Mouse (Mus musculus) heart, postnatal 36 days (tissue): ENCODE results near the gene Zfp36l2. TPM values are rescaled to one million over a fixed set of nuclear protein-coding genes. Genes with fewer than 3 reads are reported as not detected.
"Not testable (repeated sequence)": the region's sequence is repeated elsewhere in the genome, so short reads cannot be mapped to it uniquely, and the experiment has no call there.

Experiments used
- DNase-seq, 2 experiments: peaks; one replicate each; pipeline ENCODE4 v3.0.0; 2021 to 2022
- intact Hi-C: fragments of 180-260 bp; cut with DNase I; formaldehyde crosslinking; loops from one replicate; pipeline ENCODE4 v1.15.1; 2025
- total RNA-seq, 2 experiments: library from RNA; stranded (reverse); gene quantifications; 2 replicates each; pipeline ENCODE4 v1.2.3; 2021

The Zfp36l2 gene
- 10 to 100 TPM; 26.4 to 31.6 TPM for total RNA-seq

DNA sequence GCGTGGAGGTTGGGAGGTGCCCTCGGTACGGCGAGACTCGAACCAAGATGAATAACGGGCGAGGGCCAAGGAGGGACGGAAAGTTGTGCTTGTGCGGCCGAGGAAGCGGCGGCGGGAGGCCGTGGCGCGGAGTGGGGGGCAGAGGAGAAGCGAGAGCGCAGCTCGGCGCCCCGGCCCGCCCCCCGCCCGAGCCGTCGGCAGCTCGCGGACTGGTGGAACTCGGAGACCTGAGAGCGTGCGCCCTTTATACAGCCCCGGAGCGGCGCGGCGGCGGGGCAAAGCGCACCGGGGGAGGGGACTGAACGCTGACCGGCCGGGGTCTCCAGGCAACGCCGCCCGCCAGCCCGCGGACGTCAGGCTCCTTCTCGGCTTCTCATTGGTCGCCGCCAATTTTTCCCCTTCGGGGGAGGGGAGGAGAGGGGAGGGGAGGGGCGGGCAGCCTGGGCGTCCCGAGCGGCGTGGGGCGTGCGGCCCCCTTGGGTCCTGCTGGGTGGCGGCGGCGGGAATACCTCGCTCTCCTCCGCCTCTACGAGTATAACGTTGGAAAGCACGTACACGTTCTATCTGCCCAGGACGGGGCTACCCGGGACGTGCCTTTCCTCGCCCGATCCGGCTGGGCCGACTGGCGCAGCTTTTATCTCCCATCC lies at the start of gene Zfp36l2:
TSS of gene Zfp36l2 (minus strand) at position 221 of the 647 bp plus-strand sequence.
- intact Hi-C loops, result no loop called here
- peak; percentile 97 for DNase-seq

DNA sequence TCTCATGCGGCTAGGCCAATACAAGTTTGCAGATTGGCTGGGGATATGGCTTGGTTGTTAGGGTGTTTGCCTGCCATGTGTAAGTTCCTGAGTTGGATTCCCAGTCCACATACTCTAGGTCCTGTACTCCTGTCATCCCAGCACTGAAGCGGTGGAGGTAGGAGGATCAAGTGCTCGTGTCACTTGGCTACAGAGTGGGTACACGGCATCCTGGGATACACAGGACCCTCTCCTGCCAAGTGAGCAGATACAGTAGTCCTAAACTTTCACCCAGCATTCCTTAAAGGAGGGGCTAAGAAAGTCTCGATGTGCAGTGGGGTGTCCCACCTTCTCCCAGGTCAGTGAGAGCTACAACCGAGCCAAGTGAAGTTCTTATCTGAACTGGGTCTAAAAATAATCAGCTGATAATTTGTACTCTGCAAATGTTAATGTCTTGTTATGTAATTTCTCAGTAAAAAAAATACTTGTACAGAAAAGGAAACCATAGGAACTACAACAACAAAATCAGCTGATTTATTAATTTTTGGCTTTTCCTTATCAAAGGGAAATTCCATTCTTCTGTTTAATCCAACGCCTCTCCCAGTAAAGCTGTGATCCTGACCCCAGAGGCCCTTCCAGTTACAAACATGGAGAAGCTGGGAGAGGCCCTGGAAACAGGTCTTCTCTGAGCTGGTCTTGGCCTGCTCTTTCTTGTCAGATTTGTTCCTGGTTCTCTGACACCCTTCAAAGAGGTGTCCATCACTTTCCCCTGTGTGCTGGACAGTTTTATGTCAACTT lies 49.2 kb upstream of the Zfp36l2 start:
- intact Hi-C loops, result no loop called here
- DNase-seq, result peak; percentile 34 to 56

DNA sequence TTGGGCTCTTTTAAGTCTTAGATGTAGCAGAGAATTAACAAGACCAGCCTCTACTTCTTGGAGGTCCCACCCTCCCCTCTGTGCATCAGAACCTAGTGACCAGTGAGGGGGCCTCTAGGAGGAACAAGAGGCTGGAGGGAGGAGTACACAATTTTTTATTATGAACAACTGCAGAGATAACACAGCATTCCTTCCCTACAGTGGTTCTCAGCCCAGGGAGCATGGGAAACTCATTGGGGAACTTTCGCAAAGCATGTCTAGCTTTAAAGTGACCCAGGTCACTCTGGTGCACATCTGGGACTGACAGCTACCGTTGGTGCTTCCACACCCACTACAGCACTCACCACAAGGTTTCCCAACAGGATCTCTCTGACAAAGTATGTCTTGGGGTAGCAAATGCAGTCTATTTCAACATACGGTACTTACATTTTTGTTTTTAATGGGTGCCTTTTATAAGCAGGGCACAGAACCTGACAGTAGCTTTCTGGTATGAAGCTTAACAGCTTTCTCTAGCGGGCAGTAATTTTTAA lies 47.7 kb upstream of the Zfp36l2 start:
- DNase-seq, result no peak
- intact Hi-C loops, result no loop called here

DNA sequence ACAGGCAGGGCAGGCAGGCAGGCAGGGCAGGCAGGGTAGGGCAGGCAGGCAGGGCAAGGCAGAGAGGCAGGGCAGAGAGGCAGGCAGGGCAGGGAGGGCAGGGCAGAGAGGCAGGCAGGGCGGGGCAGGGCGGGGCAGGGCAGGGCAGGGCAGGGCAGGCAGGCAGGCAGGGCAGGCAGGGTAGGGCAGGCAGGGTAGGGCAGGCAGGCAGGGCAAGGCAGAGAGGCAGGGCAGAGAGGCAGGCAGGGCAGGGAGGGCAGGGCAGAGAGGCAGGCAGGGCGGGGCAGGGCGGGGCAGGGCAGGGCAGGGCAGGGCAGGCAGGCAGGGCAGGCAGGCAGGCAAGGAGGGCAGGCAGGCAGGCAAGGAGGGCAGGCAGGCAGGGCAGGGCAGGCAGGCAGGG lies 47.0 kb upstream of the Zfp36l2 start:
- intact Hi-C loops, DNase-seq: not testable (repeated sequence)

DNA sequence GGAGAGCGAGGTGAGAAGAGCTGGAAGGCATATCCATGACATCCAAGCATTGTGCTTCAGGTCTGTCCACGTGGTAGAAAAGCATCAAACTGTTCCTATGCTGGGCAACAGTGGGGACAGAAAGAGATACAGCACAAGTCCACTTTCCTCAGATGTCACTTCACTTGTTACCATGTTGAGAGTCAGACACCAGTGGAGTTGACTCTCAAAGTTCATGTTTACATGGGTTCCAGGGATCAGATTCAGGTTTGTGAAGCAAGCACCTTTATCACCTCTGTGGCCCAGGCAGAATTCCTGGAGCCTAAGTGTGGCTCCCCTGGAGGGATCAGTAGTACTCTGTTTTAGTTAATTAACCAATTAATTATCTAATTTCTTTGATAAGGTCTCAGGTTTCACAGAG lies 46.0 kb upstream of the Zfp36l2 start:
- intact Hi-C loops, result no loop called here

DNA sequence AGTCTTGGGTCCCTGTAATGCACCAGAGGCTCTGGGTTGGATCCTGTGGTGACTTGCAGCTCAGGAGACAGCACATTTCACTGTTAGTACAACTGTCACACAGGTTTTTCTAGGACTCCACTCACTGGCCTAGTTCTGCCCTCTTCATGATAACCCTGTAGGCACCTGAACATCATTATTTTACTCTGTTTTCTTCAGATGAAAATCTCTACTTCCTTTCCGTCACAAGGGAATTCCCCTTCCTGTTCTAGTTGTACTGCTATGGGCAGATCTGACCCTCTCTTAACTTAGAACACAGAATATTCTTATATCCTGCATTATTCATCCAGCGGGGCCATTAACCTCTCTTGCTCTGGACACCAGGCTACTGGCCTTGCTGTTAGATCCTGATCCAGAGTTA lies 43.6 kb upstream of the Zfp36l2 start:
- intact Hi-C loops, result no loop called here

More for the DNA sequence above, 46.0 kb upstream of the Zfp36l2 start:
- DNase-seq, result no peak

DNA sequence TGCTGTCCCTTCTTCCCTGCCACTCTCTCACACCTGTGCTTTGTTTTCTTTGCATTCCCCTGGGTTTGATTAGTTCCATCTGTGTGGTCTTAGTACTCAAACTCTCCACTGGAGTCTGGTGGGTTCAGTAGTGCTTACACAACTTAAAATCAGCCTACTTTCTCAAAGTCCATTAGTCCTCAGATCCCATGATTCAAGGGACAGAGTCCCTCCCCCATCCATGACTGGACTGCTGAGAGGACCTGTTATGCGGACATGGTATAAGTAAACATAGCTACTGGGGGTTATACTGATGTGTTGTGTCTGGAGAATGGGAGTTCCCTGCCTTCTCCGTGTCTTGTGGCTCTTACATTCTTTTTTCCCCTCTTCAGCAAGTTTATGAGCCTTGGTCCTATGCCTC lies 40.5 kb upstream of the Zfp36l2 start:
- intact Hi-C loops, result no loop called here

More for the DNA sequence above, 43.6 kb upstream of the Zfp36l2 start:
- no peak for DNase-seq

DNA sequence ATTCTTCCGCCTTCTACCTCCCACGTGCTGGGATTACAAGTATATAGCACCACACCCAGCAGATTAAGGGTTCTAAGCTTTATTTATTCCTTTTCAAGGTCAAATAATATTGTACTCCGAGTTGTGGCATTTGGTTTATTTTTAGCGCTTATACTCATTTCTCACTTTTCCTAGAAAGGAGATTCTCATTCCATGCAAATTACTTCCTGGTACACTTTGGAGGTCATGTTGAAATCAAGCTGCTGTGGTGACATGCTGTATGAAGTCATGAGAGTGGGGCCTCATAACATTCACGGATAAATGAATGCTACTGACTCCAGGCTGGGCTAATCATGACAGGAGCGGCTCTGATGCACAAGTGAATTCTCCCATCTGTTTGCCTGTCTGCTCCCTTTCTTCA lies 38.9 kb upstream of the Zfp36l2 start:
- DNase-seq, result no peak
- intact Hi-C loops, result no loop called here

More for the DNA sequence above, 40.5 kb upstream of the Zfp36l2 start:
- DNase-seq, result no peak

DNA sequence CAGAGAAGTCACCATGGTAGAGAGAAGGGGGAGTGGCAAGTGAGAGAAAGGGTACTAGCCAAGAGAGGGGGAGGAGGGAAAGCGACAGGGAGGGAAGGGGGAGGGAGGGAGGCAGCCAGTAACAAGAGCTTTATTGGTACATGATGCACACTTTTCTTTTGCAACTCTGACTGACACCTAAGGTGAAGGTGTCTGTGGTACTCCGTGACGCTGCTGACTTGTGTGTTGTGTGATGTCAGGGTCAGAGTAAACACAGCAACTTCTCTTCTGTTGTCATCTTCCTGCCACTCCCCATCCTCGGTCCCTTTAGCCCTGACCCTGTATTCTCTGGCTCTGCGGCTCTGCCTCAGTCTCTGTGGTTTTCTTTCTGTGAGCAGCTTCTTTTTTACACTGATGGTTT lies 38.5 kb upstream of the Zfp36l2 start:
- intact Hi-C loops, result no loop called here

DNA sequence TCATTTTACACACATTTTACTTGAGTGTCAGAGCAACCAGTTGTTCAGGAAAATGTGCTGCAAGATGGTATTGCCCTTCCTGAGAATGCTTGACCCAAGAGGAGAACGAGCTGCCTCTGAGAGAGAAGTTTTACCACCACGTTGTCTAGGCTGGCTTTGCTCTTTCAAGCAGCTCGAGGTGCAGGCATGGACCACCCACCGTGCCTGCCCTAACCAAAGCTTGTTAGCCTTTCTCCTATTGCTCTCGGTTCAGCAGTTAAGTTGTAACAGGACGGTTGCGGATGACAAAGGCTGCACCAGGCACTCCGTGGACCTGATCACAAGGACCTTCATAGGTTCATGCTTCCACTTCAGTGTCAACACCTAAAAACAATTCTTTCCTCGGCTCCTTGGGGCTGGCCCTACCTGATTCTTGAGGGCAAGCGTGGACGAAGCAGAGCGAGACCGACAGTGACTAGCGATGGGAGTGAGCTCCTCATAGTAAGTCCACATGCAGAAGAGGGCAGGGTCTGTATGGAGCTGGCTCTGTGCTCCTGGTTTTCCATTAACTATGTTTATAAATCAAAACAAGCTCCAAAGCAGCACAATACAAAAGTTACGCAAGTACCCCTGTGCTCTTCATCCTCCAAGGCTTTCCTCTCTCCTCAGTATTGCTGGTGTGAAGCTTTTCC lies 36.6 kb upstream of the Zfp36l2 start:
- intact Hi-C loops, result no loop called here
- DNase-seq, result no peak

More for the DNA sequence above, 38.5 kb upstream of the Zfp36l2 start:
- DNase-seq, result no peak

DNA sequence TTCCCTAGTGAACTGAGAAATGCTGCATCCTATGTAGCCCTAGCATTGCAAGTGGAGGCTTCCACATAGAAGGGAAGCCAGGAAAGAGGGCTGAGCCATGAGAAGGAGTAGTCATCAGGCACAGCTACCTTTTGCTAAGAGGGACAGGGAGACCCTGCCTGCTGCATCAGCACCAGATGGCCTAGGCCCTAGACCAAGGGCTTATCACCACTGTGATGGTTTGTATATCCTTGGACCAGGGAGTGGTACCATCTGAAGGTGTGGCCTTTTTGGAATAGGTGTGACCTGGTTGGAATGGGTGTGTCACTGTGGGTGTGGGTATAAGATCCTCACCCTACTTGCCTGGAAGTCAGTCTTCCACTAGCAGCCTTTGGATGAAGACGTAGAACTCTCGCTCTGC lies 31.1 kb upstream of the Zfp36l2 start:
- intact Hi-C loops, result not testable (repeated sequence)

DNA sequence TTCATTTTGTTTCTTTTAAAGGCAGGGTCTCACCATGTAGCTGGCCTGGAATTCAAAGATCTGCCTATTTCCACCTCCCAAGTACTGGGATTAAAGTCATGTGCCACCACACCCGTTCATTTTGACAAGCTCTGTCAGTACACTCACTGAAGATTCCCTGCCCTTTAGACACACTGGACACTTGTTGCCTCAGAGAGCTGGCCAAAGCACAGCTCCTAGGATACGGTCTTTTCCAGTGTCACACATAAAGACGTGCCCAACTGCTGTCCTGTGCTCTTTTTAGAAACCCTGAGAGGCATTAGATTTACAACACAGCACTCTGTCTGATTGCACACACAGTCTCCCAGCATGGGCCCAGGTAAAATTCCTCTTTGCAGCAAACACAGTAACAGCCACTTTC lies 29.9 kb upstream of the Zfp36l2 start:
- no peak for DNase-seq
- intact Hi-C loops, result no loop called here

More for the DNA sequence above, 31.1 kb upstream of the Zfp36l2 start:
- not testable (repeated sequence) for DNase-seq

DNA sequence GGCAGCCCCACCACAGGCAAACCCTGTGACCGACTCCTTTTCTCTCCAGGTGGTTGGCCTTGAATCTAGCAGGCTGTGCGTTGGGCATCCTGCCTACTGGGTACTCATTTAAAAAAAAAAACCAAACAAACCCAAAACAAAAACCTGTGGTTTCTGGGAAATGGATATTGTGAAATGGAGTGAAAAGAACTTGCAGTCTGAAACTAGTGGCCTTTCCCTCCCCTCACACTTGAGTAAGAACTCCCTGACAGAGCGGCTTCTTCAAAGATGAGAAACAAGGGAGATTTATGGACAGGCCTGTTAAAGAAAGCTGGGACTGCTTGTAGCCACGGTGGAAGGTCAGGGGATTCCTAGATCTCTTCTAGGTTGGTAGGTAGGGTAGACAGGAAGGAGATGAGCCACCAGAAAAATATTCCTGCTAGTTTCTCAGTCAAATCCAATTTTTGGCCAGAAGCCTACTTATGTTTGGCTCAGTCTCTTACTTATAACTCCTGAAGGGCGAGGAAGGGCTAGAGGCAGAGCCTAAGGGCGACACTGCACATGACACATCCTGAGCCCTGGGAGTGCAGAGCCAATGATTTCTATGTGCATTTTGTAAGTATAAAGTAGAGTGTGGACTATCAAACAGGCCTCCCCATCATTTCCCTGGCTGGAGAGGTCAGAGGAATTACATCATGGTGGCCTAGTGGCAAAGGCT lies 27.7 kb upstream of the Zfp36l2 start:
- no peak for DNase-seq
- intact Hi-C loops, result no loop called here

DNA sequence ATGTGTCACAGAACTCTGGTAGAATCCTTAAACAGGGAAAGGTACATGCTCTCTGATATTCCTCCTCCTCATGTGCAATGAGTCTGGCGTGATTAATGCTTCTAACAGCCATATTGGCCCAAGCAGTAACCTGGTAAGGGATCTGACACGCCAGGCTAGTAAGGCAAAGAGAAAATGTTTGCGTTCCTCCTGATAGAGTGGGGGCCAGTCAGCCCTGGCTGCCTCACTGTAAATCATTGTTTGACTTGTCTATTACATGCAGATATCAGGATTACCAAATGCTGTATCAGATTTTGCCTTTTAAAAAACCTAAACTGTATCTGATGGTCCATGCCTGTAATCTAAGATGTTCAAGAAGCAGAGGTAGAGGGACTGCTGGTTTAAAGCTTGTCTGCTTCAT lies 25.7 kb upstream of the Zfp36l2 start:
- intact Hi-C loops, result no loop called here
- no peak for DNase-seq

DNA sequence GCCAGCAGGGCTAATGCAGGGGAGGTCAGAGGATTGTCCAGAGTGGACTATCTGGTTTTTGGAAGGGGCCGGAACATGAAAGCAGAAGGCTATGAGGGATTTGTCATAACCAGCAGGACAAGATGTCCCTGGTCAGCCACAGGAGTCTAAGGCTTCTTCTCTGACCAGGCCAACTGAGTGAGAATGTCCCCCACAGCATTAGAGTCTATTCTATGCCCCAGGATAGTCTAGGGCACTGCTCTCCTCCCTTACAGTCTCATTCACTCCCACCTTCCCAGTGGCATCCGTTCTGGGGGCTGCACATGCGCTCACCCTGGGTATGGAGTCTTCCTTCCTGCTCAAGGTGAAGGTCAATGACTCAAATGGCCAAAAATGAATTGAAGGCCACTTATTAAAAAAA lies 19.9 kb upstream of the Zfp36l2 start:
- intact Hi-C loops, result no loop called here

DNA sequence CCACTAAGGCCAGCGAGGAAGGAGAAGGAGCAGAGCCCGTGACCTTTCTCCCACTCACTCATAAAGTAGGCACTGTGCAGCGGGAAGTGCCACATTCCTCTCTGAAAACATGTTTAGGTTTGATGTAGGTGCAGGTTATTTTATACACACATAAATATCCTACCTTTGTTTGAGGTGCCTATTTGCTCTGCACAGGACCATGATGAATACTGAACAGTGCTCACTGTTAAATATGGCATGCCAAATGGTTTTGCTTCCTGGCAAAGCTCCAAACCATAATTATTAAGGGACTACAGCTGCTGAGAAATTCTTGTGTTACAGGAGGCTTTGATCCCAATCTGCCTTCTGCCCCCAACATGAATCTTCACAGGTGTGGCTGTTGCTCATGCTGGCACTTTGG lies 18.5 kb upstream of the Zfp36l2 start:
- intact Hi-C loops, result no loop called here
- no peak for DNase-seq

More for the DNA sequence above, 19.9 kb upstream of the Zfp36l2 start:
- DNase-seq, result no peak

DNA sequence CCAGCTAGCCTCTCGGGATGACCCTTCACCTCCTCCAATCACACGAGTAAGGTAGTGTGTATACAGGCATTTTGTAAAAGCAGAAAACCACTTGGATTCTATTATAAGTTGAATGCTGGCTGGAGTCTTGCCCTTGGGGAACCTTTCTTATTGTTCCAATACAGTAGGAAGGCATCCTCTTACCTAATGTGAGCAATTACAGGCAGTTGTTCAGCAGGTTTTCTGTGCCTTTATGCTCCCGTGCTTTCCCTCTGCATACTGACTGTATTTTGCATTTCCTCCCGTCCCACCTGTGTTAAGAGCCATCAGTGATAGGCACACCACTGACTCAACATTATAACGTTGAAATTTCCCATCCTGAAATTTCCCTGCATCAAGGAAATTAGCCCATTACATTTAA lies 17.2 kb upstream of the Zfp36l2 start:
- intact Hi-C loops, result no loop called here
- DNase-seq, result no peak

DNA sequence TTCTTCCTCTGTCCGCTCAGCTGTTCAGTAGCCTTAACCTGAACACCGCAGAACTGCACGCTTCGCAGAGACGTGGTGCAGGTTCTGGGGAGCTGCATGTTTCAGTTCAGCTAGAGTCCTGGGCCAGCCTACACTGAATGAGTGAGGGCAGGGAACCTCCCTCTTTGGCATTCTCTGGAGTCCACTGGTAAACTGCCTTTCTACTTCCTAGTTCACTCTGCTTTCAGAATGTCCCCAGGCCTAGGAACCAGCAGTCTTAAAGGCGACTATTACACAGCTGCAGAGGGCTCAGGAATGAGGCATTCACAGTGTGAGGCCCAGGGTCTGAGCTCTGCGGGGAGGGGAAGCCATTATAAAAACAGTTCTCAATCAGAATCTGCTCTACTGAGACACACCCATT lies 15.6 kb upstream of the Zfp36l2 start:
- DNase-seq, result no peak
- intact Hi-C loops, result no loop called here

DNA sequence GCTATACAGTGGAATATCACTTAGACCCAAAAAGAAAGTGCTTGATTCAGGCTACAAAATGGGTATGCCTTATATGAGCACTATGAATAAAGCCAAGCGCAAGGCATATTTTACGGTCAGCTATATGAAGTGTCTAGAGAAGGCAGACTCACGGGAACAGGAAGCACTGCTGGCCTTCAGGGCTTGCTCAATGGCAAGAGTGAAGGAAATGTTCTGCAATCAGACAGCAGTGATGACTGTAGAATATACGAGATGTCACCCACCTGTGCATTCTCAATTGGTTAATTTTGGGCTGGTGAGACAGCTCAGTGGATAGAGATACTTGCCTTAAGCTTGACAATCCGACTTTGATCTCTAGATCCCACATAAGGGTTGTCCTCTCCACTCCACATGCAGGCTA lies 13.4 kb upstream of the Zfp36l2 start:
- intact Hi-C loops, result no loop called here
- no peak for DNase-seq

DNA sequence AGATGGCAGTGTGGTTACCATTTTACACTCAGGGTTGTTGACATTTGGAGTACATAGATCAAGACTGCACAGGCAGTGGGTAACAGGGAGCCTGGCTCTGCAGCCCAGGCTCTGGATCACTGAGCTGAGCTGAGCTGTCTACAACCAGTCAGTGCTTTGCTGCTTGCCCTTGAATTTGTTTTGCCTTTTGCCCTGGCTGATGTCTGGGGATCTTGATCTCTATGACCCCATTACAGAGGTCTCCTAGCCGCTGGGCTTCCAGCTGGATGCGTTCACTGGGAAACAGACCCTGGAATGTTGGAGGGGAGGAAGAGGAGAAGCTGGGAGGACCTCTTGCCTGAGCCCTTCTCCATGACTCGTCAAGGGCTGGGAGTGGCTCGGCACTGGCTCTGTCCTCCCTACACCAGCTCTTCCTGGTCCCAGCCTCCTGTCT lies 10.2 kb upstream of the Zfp36l2 start:
- intact Hi-C loops, result no loop called here
- no peak for DNase-seq

DNA sequence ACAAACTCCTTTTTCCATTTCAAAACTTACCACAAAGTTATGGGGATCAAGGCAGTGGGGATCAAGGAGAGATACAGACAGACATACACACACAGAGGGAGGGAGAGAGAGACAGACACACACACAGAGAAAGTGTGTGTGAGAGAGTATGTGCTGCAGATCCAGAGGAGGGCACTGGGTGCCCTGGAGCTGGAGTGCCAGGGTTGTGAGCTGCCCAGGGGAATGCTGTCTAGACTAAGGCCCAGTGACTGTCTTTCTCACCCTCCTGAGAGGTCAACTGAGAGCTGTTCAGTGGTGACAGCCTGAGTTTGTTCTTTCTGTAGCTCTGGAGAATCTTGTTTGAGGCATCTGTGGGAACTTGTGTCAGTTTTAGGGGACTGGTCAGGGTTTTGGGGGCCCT lies 8.6 kb upstream of the Zfp36l2 start:
- DNase-seq, result no peak
- intact Hi-C loops, result no loop called here
